Mouse (Mus musculus): Measurements from ENCODE around the gene Sdf4.

The Sdf4 gene

GRCm38 (mm10) chr4:156057702-156058101 is 65.0 kb downstream of the Sdf4 start:
- no peak for DNase-seq

GRCm38 (mm10) chr4:156058826-156059225 is 66.2 kb downstream of the Sdf4 start:
- DNase-seq: no peak

- DNase-seq: peak; percentile 68
These were observed 66.6 kb downstream of the Sdf4 start, which contains the start of gene Ttll10 for GRCm38 (mm10) chr4:156059261-156059660. Ttll10 (minus strand) TSS chr4:156059414.

- DNase-seq: peak; percentile 85
These were observed 67.0 kb downstream of the Sdf4 start for GRCm38 (mm10) chr4:156059713-156060112.
